In genomic region chr8:84689091-84689915, GRCm38 (mm10) we compare ENCODE assay signal across 1 mouse cellular context.
TF ChIP-seq lines count a peak whose summit lies in the region.

No protein-coding gene starts in this region.

TF ChIP-seq in MEL, 35 proteins besides CTCF, POLR2A, EP300 and RAD21 (continued from another document):
- TF ChIP-seq NRF1 (IDR thresholded peaks at IDR 0.05; ENCODE audit: insufficient read depth, low read depth, low read length, poor library complexity, severe bottlenecking) (peak; percentile 56; the same call in 1 of the 2 replicates), MAFK (IDR thresholded peaks at IDR 0.05; ENCODE audit: borderline replicate concordance, low read depth, low read length) (no peak), JUND (IDR thresholded peaks at IDR 0.05; ENCODE audit: low read depth, low read length) (no peak), KAT2A (conservative IDR thresholded peaks at IDR 0.05; ENCODE audit: low read depth, low read length) (peak; percentile 74; the same call in 1 of the 2 replicates), MAX (IDR thresholded peaks at IDR 0.05; ENCODE audit: low read length) (peak; percentile 90), ELF1 (IDR thresholded peaks at IDR 0.05; ENCODE audit: low read depth, low read length) (peak; percentile 77), USF2 (IDR thresholded peaks at IDR 0.05; ENCODE audit: borderline replicate concordance in 1 of 2, insufficient read depth in 1 of 2, low read depth in 1 of 2, low read length in 2 of 2) (peak; percentile 63 to 85), MXI1 (IDR thresholded peaks at IDR 0.05; ENCODE audit: low read depth, low read length) (peak; percentile 100), HCFC1 (IDR thresholded peaks at IDR 0.05; ENCODE audit: low read depth, low read length) (peak; percentile 95)
TF ChIP-seq in MEL: peak in this region for 12.
